Mouse (Mus musculus): Measurements from ENCODE around the gene Cdkn3.

GRCm38 (mm10) chr14:46770036-46770435 lies 9.7 kb downstream of the Cdkn3 start:
- TF ChIP-seq CTCF (IDR thresholded peaks at IDR 0.05; ENCODE audit: low read depth) = no peak
- TF ChIP-seq EP300 (IDR thresholded peaks at IDR 0.05; ENCODE audit: low read depth) = no peak
